Mouse (Mus musculus): ENCODE data around the gene Ak5.

DNA sequence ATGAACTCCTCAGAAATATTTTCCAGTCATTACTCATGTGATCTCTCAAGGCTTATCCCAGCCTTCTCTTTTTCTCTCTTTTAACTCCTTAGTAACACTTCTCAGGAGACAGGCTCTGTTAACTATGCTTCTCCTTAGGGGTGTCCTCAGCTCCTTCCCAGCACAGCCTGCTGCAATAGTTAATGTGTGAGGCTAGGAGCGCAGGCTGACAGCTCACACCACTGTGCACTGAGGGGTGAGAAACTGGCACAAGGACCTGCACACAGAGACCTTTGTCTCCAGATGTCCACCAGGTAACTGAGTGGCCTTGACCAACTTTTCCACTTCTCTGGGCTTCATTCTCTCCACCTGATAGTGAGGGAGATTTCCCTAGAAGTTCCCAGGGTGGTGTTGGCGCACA is 170.3 kb downstream of the Ak5 start:
- no peak for TF ChIP-seq CTCF (IDR thresholded peaks at IDR 0.05; ENCODE audit: low read depth)
- TF ChIP-seq EP300 (IDR thresholded peaks at IDR 0.05; ENCODE audit: low read depth): no peak

All from heart, postnatal 0 days (tissue).